Comparison of ENCODE assay signal across 39 mouse cellular contexts in the genomic region with DNA sequence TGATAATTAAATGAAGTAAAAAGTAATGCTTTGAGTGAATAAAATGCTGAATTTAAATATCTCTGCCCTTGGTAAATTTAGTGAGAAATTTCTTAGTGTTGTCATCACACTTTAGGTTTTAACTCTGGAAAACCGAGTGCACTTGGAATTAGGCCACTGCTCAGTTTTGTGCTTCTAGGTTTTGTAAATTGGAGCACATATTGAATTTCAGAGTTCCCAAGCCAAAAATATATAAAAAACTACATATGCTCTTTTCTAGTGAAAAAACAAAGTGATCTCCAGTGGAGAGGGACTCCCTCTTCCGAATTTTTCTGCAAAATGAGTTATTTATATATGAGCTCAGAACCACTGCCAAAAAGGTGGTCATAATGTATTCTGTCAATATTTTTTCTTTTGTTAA. TPM values are rescaled to one million over a fixed set of nuclear protein-coding genes. Genes with fewer than 3 reads are reported as not detected.
DNase-seq lines count a peak whose midpoint lies in the region; ATAC-seq and TF ChIP-seq lines count a peak whose summit lies in the region.
"Had no signal": no experiment of that assay in that cellular context is flagged by ENCODE, and none has a peak within 500 bp of the region (broad histone marks: within the 10 kb centered on the region; RNA-seq: fewer than 3 reads in every experiment).

No protein-coding gene starts in this region.

- H3K27me3 ChIP-seq in forebrain, postnatal 0 days (ENCODE audit: insufficient read depth, low read length), result no peaks in the 10 kb centered on the region
- no peaks in the 10 kb centered on the region for H3K27me3 ChIP-seq in forebrain, embryonic 15.5 days
- H3K27me3 ChIP-seq: CH12.LX; embryonic facial prominence, embryonic 15.5 days; hindbrain, embryonic 12.5 days; hindbrain, embryonic 15.5 days had no signal

- H3K9me3 ChIP-seq in forebrain, postnatal 0 days (ENCODE audit: low read length), result no peaks in the 10 kb centered on the region
- no peaks in the 10 kb centered on the region for H3K9me3 ChIP-seq in forebrain, embryonic 15.5 days
- H3K9me3 ChIP-seq: embryonic facial prominence, embryonic 15.5 days; hindbrain, embryonic 12.5 days; hindbrain, embryonic 15.5 days had no signal

- H3K27ac ChIP-seq in forebrain, postnatal 0 days (ENCODE audit: low read depth, low read length), result no peak overlapping the region
- no peak overlapping the region for H3K27ac ChIP-seq in forebrain, embryonic 15.5 days (replicated peaks)
- H3K27ac ChIP-seq: embryonic facial prominence, embryonic 15.5 days; gastrocnemius, adult 2 months; hindbrain, embryonic 12.5 days; hindbrain, embryonic 15.5 days had no signal

- no peaks in the 10 kb centered on the region for H3K4me1 ChIP-seq in forebrain, postnatal 0 days (ENCODE audit: insufficient read depth)
- no peaks in the 10 kb centered on the region for H3K4me1 ChIP-seq in forebrain, embryonic 15.5 days
- H3K4me1 ChIP-seq: embryonic facial prominence, embryonic 15.5 days; hindbrain, embryonic 12.5 days; hindbrain, embryonic 15.5 days had no signal

- peak; percentile 22 for DNase-seq in forebrain, postnatal 0 days
- DNase-seq in left cerebral cortex, adult 9 months (ENCODE audit: low spot score in 2 of 2), result peak; percentile 2 to 5
- DNase-seq in left cerebral cortex, adult 11 months (ENCODE audit: low spot score), result no peak
- DNase-seq in right cerebral cortex, adult 18-20 months, result peak; percentile 3
- DNase-seq in right cerebral cortex, postnatal 14 days, result no peak
- peak; percentile 12 for DNase-seq in brain, embryonic 18.5 days (ENCODE audit: low read depth, low spot score)
- no peak for DNase-seq in yolk sac, embryonic 10.5 days (ENCODE audit: low spot score)
- DNase-seq: adrenal gland, postnatal 10 days; adrenal gland, postnatal 36 days; B cell, adult 2 months; cerebellum, adult 11-12 months; cerebellum, adult 8-10 months; cerebellum, postnatal 10 days; cerebellum, postnatal 36 days; embryo, embryonic 11 days; gastrocnemius, adult 2 months; gastrocnemius, postnatal 14 days; heart, adult 11 months had no signal

- no peak for TF ChIP-seq CTCF in forebrain, postnatal 0 days (IDR thresholded peaks at IDR 0.05; ENCODE audit: low read depth)

- no peak overlapping the region for H3K9ac ChIP-seq in forebrain, postnatal 0 days
- no peak overlapping the region for H3K9ac ChIP-seq in forebrain, embryonic 15.5 days (replicated peaks)
- H3K9ac ChIP-seq: embryonic facial prominence, embryonic 15.5 days; hindbrain, embryonic 12.5 days; hindbrain, embryonic 15.5 days had no signal

- H3K36me3 ChIP-seq in forebrain, postnatal 0 days (ENCODE audit: insufficient read depth), result no peaks in the 10 kb centered on the region
- H3K36me3 ChIP-seq in forebrain, embryonic 15.5 days, result no peaks in the 10 kb centered on the region
- H3K36me3 ChIP-seq: embryonic facial prominence, embryonic 15.5 days; G1E; hindbrain, embryonic 12.5 days; hindbrain, embryonic 15.5 days had no signal

- H3K4me3 ChIP-seq in forebrain, postnatal 0 days (ENCODE audit: low read depth, low read length), result no peak overlapping the region
- no peak overlapping the region for H3K4me3 ChIP-seq in forebrain, embryonic 15.5 days
- H3K4me3 ChIP-seq: embryonic facial prominence, embryonic 15.5 days; gastrocnemius, adult 2 months; hindbrain, embryonic 12.5 days; hindbrain, embryonic 15.5 days had no signal

- no peak overlapping the region for H3K4me2 ChIP-seq in forebrain, postnatal 0 days (ENCODE audit: low read depth)
- H3K4me2 ChIP-seq in forebrain, embryonic 15.5 days (replicated peaks), result no peak overlapping the region
- H3K4me2 ChIP-seq: embryonic facial prominence, embryonic 15.5 days; heart, embryonic 11.5 days; hindbrain, embryonic 12.5 days; hindbrain, embryonic 15.5 days had no signal

- WGBS in forebrain, postnatal 0 days, result 49% methylated on average over 2 of the region's 2 CpGs
- 63% methylated on average over 2 of the region's 2 CpGs for WGBS in forebrain, embryonic 15.5 days

- no peak; the same call in 1 of the 2 replicates for ATAC-seq in forebrain, postnatal 0 days
- ATAC-seq in forebrain, embryonic 15.5 days (replicated peaks), result no peak
- ATAC-seq: forebrain, embryonic 14.5 days; Patski had no signal

RNA-seq across cellular contexts. Expression of gene Trim52, which starts 45.2 kb away (rescaled TPM):
- total RNA-seq in forebrain, postnatal 0 days (2014; rRNA removed), result not detected in 2 replicates
- not detected in 2 replicates for polyA plus RNA-seq in forebrain, postnatal 0 days (2015; fragmentation: Nextera tagmentation; extraction: Ambion mirVana)
- polyA plus RNA-seq in forebrain, embryonic 15.5 days (2015; fragmentation: Nextera tagmentation; extraction: Ambion mirVana), result not detected in 2 replicates
- total RNA-seq: adrenal gland, adult 18-20 months; adrenal gland, postnatal 10 days; adrenal gland, postnatal 36 days; CH12.LX; gastrocnemius, adult 2 months; gastrocnemius, postnatal 14 days; gastrocnemius, postnatal 4 days; heart, adult 8-10 months; heart, postnatal 25 days; hematopoietic stem cell, adult 5-6 weeks had no signal
- polyA plus RNA-seq: cortical plate, adult 2 months; embryonic facial prominence, embryonic 11.5 days; embryonic facial prominence, embryonic 15.5 days; forebrain, embryonic 11.5 days; forebrain, embryonic 14.5 days; frontal cortex, adult 2 months; G1E; heart, embryonic 11.5 days; heart, embryonic 14.5 days; heart, postnatal 0 days; hindbrain, embryonic 12.5 days; hindbrain, embryonic 15.5 days; intestine, embryonic 14.5 days; Patski had no signal

Comparison
In these comparisons a context has a peak if more than half of its experiments do, and no peak if none do; other contexts are left out.
1. DNase-seq: peak in forebrain, postnatal 0 days (single experiment), left cerebral cortex, adult 9 months (2 of 2), right cerebral cortex, adult 18-20 months (single experiment) and brain, embryonic 18.5 days (single experiment); none in left cerebral cortex, adult 11 months (single experiment), right cerebral cortex, postnatal 14 days (single experiment) and yolk sac, embryonic 10.5 days (single experiment).